Mouse (Mus musculus): Measurements from ENCODE around the gene Ska3. TPM values are rescaled to one million over a fixed set of nuclear protein-coding genes. Genes with fewer than 3 reads are reported as not detected.

Ska3 gene
- polyA plus RNA-seq, 1 experiment, result 0.77 TPM

- H3K4me1 ChIP-seq (ENCODE audit: control insufficient read depth), result no peaks in the 10 kb centered on the region
- no peaks in the 10 kb centered on the region for H3K9me3 ChIP-seq (ENCODE audit: control insufficient read depth, low read length)
- H3K27me3 ChIP-seq (ENCODE audit: control insufficient read depth), result peaks cover 7% of the 10 kb centered on the region
- TF ChIP-seq GATA1 (IDR thresholded peaks at IDR 0.05; ENCODE audit: low read length) (no peak), TAL1 (IDR thresholded peaks at IDR 0.05; ENCODE audit: low read length) (no peak)
- H3K36me3 ChIP-seq (ENCODE audit: control insufficient read depth), result no peaks in the 10 kb centered on the region
- H3K4me3 ChIP-seq (replicated peaks), result no peak overlapping the region
These were observed 56.9 kb downstream of the Ska3 start for GRCm38 (mm10) chr14:57769102-57769501.

- Histone ChIP-seq H3K9me3 (ENCODE audit: control insufficient read depth, low read length) (peaks cover 3% of the 10 kb centered on the region), H3K27me3 (ENCODE audit: control insufficient read depth) (peaks cover 3% of the 10 kb centered on the region), H3K4me1 (ENCODE audit: control insufficient read depth) (peaks cover 43% of the 10 kb centered on the region), H3K4me3 (replicated peaks) (no peak overlapping the region), H3K36me3 (ENCODE audit: control insufficient read depth) (peaks cover under 1% of the 10 kb centered on the region)
- TF ChIP-seq GATA1 (IDR thresholded peaks at IDR 0.05; ENCODE audit: low read length), result no peak
- no peak for TF ChIP-seq TAL1 (IDR thresholded peaks at IDR 0.05; ENCODE audit: low read length)
These were observed 65.3 kb downstream of the Ska3 start for GRCm38 (mm10) chr14:57760447-57761412.

- TF ChIP-seq GATA1 (IDR thresholded peaks at IDR 0.05; ENCODE audit: low read length), result no peak
- no peak for TF ChIP-seq TAL1 (IDR thresholded peaks at IDR 0.05; ENCODE audit: low read length)
- peaks cover 7% of the 10 kb centered on the region for H3K9me3 ChIP-seq (ENCODE audit: control insufficient read depth, low read length)
- H3K27me3 ChIP-seq (ENCODE audit: control insufficient read depth), result no peaks in the 10 kb centered on the region; the same call in 1 of the 2 replicates
- peaks cover 6% of the 10 kb centered on the region for H3K36me3 ChIP-seq (ENCODE audit: control insufficient read depth)
- H3K4me3 ChIP-seq (replicated peaks), result no peak within 1 kb of the TSS
- peaks cover 63% of the 10 kb centered on the region for H3K4me1 ChIP-seq (ENCODE audit: control insufficient read depth)
These were observed 67.7 kb downstream of the Ska3 start, which contains the start of gene Lats2 for GRCm38 (mm10) chr14:57758237-57758636. Gene Lats2 (minus strand): TSS chr14:57758388.

Other genes starting within 250 kb of the Ska3 start
- gene Xpo4, start 160.8 kb downstream of the Ska3 start, polyA plus RNA-seq (2012), result 0.42 and 0.72 TPM in 2 replicates
- gene Gm49361, start 80.1 kb downstream of the Ska3 start, polyA plus RNA-seq (2012), result 0.20 and 0.37 TPM in 2 replicates
- gene Lats2, start 67.8 kb downstream of the Ska3 start, polyA plus RNA-seq (2012), result 1.5 TPM in 2 replicates
- 83.5 and 87.7 TPM in 2 replicates for gene Sap18, start 28.0 kb downstream of the Ska3 start, polyA plus RNA-seq (2012)
- 67.6 and 75.2 TPM in 2 replicates for gene Mrpl57, start within 50 bp of the Ska3 start, polyA plus RNA-seq (2012)
- gene Zdhhc20, start 64.1 kb upstream of the Ska3 start, polyA plus RNA-seq (2012), result 0.01 TPM in 1 of 2 replicates, not detected in the other
- 2.2 and 5.8 TPM in 2 replicates for gene Micu2, start 173.1 kb upstream of the Ska3 start, polyA plus RNA-seq (2012)
- not detected in 2 replicates for gene Fgf9, start 244.4 kb upstream of the Ska3 start, polyA plus RNA-seq (2012)

All from erythroblast, embryonic 14.5 days (primary cell).